Mouse (Mus musculus) limb, embryonic 10.5 days (tissue): ENCODE measurements around the gene Crtam. TPM values are rescaled to one million over a fixed set of nuclear protein-coding genes. Genes with fewer than 3 reads are reported as not detected.

Experiments
- DNase-seq: peaks from one replicate; pipeline ENCODE4 v3.0.0-alpha.2; 2017; ENCODE audit warnings: low spot score
- H3K27ac ChIP-seq: fragments of 300-500 bp; sonication (generic); 2 replicates; pipeline ENCODE4 v1.5.1; 2016; ENCODE audit warnings: mild to moderate bottlenecking
- H3K27me3 ChIP-seq: fragments of 300-500 bp; sonication (generic); 2 replicates; pipeline ENCODE4 v1.6.1; 2016; ENCODE audit warnings: low read depth, mild to moderate bottlenecking; ENCODE audit not compliant: poor library complexity, severe bottlenecking
- H3K36me3 ChIP-seq: fragments of 300-500 bp; sonication (generic); 2 replicates; pipeline ENCODE4 v1.6.1; 2016; ENCODE audit warnings: mild to moderate bottlenecking, moderate library complexity
- H3K4me1 ChIP-seq: fragments of 300-500 bp; sonication (generic); 2 replicates; pipeline ENCODE4 v1.6.1; 2016
- H3K4me3 ChIP-seq: fragments of 300-500 bp; sonication (generic); 2 replicates; pipeline ENCODE4 v1.5.1; 2016; ENCODE audit warnings: mild to moderate bottlenecking, moderate library complexity
- H3K9me3 ChIP-seq: fragments of 300-500 bp; sonication (generic); replicated peaks from 2 replicates; pipeline ENCODE4 v1.6.1; 2016; ENCODE audit warnings: mild to moderate bottlenecking
- WGBS: fragments of 180-500 bp; shearing (Covaris S2); methylation state at CpG from one replicate; pipeline ENCODE4 v1.1.7; 2016; 5-methylcytosine and 5-hydroxymethylcytosine counted together
- polyA plus RNA-seq: library from polyadenylated mRNA; unstranded; fragments of >200 nt; fragmentation: Nextera tagmentation; extraction: Ambion mirVana; gene quantifications from 2 replicates; pipeline ENCODE4 v1.2.1, GENCODE M21; 2016

Crtam gene
- polyA plus RNA-seq, 1 experiment from 2014 or later, result 0.16 TPM

DNA sequence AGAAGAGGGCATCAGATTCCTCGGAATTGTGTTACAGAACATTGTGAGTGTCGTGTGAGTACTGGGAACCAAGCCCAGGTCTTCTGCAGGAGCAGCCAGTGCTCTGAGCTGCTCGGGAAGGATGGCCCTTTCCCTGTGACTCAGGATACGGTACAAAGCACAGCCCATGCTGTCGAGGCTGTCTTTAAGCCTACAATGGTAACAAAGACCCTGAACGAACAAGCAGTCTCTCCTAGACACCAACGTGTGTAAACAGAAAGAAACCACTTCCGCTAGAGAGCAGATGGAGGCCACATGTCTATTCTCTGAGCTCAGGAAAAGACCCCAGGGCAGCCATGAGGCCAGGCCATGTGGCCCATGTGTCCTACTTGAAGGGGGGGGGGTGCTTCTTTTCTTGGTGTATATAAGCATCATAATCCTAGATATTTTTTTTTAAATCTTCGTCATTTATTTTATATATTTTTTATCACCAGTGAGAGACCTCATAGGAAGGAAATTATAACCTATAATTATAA is 33.8 kb upstream of the Crtam start:
- WGBS, result 76% methylated on average over 9 of the region's 9 CpGs
- H3K27me3 ChIP-seq, result no peaks in the 10 kb centered on the region
- peaks cover 15% of the 10 kb centered on the region; the same call in 1 of the 2 replicates for H3K4me1 ChIP-seq
- H3K9me3 ChIP-seq, result no peaks in the 10 kb centered on the region
- H3K4me3 ChIP-seq, result no peak overlapping the region
- H3K36me3 ChIP-seq, result peaks cover 7% of the 10 kb centered on the region; the same call in 1 of the 2 replicates
- DNase-seq, result peak; percentile 43
- H3K27ac ChIP-seq, result peak overlapping the region; percentile 83

- Histone ChIP-seq H3K27me3 (no peaks in the 10 kb centered on the region), H3K9me3 (no peaks in the 10 kb centered on the region), H3K27ac (peak overlapping the region; percentile 31), H3K4me3 (no peak overlapping the region), H3K4me1 (peaks cover 11% of the 10 kb centered on the region), H3K36me3 (no peaks in the 10 kb centered on the region)
- 58% methylated on average over 18 of the region's 18 CpGs for WGBS
- no peak for DNase-seq
Observed at GRCm38 (mm10) chr9:41031590-41032489, 27.4 kb upstream of the Crtam start.

DNA sequence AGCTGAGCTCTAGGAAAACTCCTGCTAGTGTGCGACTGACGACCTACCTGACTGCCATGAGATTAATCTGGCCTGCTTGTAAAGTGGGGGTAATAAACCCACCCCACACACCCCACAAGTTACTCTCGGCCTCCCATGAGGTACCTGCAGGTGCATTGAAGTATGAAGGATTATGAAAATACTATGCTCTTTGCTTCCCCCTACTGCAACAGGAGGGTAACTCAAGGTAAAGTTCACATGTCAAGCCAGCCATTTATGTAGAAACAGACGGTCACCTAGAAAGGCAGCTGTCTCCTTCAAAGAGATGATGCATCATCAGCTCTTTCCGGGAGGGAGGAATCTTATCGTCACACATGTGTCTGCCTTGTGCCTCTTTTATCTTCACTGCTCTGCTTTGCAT is 25.4 kb upstream of the Crtam start:
- H3K27ac ChIP-seq, result no peak overlapping the region
- peaks cover 11% of the 10 kb centered on the region for H3K4me1 ChIP-seq
- no peak for DNase-seq
- no peak overlapping the region for H3K4me3 ChIP-seq
- no peaks in the 10 kb centered on the region for H3K36me3 ChIP-seq
- H3K27me3 ChIP-seq, result no peaks in the 10 kb centered on the region
- no peaks in the 10 kb centered on the region for H3K9me3 ChIP-seq
- 83% methylated on average over 6 of the region's 6 CpGs for WGBS

DNA sequence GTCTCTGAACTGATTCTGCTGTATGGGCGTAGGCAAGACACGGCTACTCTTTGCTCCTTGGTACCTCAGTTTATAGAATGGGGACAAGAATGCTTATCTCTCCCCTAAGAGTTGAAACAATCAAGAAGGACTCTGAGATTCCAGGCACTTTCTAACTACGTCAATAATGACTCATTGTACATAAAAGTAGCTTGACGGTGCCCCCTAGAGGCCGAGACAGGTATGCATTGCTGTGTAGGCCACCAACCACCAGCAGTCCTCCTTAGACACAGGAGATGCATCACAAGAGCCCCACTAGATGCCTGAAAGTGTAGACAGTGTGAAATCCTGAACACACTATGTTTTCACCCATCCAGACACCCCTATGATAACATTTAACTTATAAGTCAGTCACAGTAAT is 24.0 kb upstream of the Crtam start:
- WGBS, result 51% methylated on average over 5 of the region's 5 CpGs
- Histone ChIP-seq H3K27me3 (no peaks in the 10 kb centered on the region), H3K4me3 (no peak overlapping the region), H3K27ac (no peak overlapping the region), H3K9me3 (no peaks in the 10 kb centered on the region), H3K36me3 (no peaks in the 10 kb centered on the region), H3K4me1 (peaks cover 11% of the 10 kb centered on the region)
- DNase-seq, result peak; percentile 50

GRCm38 (mm10) chr9:41021690-41022089 is 17.3 kb upstream of the Crtam start:
- 73% methylated on average over 3 of the region's 3 CpGs for WGBS
- no peaks in the 10 kb centered on the region for H3K9me3 ChIP-seq

DNA sequence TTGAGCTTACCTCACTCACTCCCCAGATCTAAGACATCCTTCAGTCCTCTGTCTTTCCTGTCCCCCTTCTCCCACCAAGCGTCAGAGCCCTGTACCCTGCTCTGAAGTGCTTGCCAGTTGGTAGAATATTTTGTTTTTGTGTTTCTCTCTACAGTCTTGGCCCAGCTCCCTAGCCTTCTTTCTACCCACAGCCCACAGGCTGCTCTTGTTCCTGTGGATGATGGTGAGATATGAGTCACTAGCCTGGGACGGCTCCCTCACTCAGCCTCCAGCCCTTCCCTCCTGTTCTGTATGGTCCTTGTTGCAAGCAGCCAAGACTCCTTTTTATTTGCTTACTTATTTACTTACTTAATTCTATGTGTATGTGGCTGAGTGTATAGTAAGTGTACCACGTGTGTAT is 16.1 kb upstream of the Crtam start:
- Histone ChIP-seq H3K36me3 (no peaks in the 10 kb centered on the region), H3K4me1 (no peaks in the 10 kb centered on the region), H3K9me3 (no peaks in the 10 kb centered on the region), H3K27me3 (no peaks in the 10 kb centered on the region), H3K4me3 (no peak overlapping the region), H3K27ac (no peak overlapping the region)
- 92% methylated on average over 3 of the region's 3 CpGs for WGBS
- DNase-seq, result no peak

More at GRCm38 (mm10) chr9:41021690-41022089, 17.3 kb upstream of the Crtam start:
- H3K27me3 ChIP-seq, result no peaks in the 10 kb centered on the region
- DNase-seq, result no peak
- no peaks in the 10 kb centered on the region for H3K4me1 ChIP-seq
- no peaks in the 10 kb centered on the region for H3K36me3 ChIP-seq
- no peak overlapping the region for H3K4me3 ChIP-seq
- no peak overlapping the region for H3K27ac ChIP-seq

GRCm38 (mm10) chr9:41014512-41014911 is 10.1 kb upstream of the Crtam start:
- DNase-seq, result no peak
- H3K36me3 ChIP-seq, result no peaks in the 10 kb centered on the region
- no peak overlapping the region for H3K4me3 ChIP-seq
- H3K9me3 ChIP-seq, result no peaks in the 10 kb centered on the region
- WGBS, result 59% methylated on average over 4 of the region's 4 CpGs
- H3K27ac ChIP-seq, result no peak overlapping the region
- no peaks in the 10 kb centered on the region for H3K27me3 ChIP-seq
- H3K4me1 ChIP-seq, result peaks cover 5% of the 10 kb centered on the region; the same call in 1 of the 2 replicates

DNA sequence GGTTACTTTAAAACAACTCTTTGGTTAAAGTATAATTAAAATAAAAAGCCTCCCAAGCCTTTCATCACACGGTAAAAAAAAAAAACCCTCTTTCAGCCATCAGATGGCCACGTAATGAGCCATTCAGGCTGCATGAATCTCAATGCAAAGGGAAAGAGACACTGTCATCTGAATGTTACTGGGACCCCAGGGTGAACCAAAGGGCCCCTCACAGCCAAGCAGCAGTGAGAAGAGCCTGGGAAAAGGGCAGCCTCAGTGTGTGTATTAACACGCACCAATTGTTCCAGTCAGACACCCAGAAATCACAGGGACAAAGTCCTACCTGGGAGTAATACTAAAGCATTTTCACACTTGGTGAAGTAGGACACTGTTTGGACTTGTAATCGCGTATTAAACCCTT is 8.0 kb upstream of the Crtam start:
- Histone ChIP-seq H3K27me3 (no peaks in the 10 kb centered on the region), H3K9me3 (no peaks in the 10 kb centered on the region), H3K27ac (no peak overlapping the region), H3K4me3 (no peak overlapping the region), H3K4me1 (peaks cover 11% of the 10 kb centered on the region), H3K36me3 (no peaks in the 10 kb centered on the region)
- no peak for DNase-seq
- 88% methylated on average over 5 of the region's 5 CpGs for WGBS

DNA sequence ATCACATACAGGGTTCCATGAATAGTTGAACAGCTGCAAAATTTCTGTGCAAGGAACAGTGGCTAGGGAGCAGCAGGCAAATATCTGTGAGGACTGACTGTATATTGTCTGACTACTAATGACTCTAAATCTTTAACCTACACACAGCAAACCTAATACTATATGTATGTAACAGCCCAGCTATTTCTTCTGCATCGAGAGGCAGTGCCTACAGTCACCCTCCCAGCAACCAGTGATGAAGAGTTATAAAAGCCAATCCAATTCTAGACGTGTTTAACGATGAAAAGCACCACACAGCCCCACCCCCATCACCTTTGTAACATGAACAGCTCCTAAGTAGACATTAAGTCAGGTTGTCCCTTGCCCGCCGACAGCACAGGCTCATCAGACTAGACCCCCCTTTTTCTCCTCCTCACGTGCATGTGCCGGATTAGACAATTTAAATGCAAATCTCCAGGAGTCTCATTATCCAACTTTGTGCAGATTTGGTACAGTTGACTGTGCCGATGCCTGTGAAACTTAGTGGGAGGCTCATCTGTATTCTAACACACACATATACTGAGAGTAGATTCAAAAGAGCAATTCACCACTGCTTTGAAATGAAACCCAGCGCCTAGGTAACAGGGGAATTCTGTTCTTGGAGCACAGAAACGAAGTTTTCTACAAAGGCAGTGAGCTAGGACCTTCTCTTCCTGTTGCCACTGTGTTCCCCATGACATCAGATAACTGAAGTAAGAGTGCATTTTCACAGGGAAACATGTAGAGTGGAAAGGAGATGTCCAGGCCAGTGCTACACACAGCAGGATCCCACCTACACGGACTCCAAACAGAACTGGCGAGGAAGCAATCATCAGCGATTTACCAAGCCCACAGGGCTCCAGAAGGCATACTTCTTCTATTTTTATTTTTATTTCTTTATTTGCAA is 7.3 kb upstream of the Crtam start:
- peaks cover 12% of the 10 kb centered on the region for H3K4me1 ChIP-seq
- DNase-seq, result no peak
- no peak overlapping the region for H3K4me3 ChIP-seq
- H3K9me3 ChIP-seq, result no peaks in the 10 kb centered on the region
- H3K36me3 ChIP-seq, result no peaks in the 10 kb centered on the region
- no peaks in the 10 kb centered on the region for H3K27me3 ChIP-seq
- 81% methylated on average over 13 of the region's 13 CpGs for WGBS
- H3K27ac ChIP-seq, result no peak overlapping the region

GRCm38 (mm10) chr9:41007785-41008184 is 3.4 kb upstream of the Crtam start:
- peaks cover 12% of the 10 kb centered on the region for H3K4me1 ChIP-seq
- H3K36me3 ChIP-seq, result no peaks in the 10 kb centered on the region
- DNase-seq, result no peak
- H3K27ac ChIP-seq, result no peak overlapping the region
- H3K4me3 ChIP-seq, result no peak overlapping the region
- WGBS, result 3% methylated on average over 1 of the region's 1 CpGs
- no peaks in the 10 kb centered on the region for H3K9me3 ChIP-seq
- H3K27me3 ChIP-seq, result no peaks in the 10 kb centered on the region

GRCm38 (mm10) chr9:40997116-40997779 is 7.2 kb downstream of the Crtam start:
- no peaks in the 10 kb centered on the region for H3K36me3 ChIP-seq
- DNase-seq, result no peak
- H3K4me3 ChIP-seq, result no peak overlapping the region
- no peak overlapping the region for H3K27ac ChIP-seq
- no peaks in the 10 kb centered on the region for H3K27me3 ChIP-seq
- H3K4me1 ChIP-seq, result peaks cover 21% of the 10 kb centered on the region
- WGBS, result 89% methylated on average over 7 of the region's 7 CpGs
- H3K9me3 ChIP-seq, result no peaks in the 10 kb centered on the region

- Histone ChIP-seq H3K27ac (peak overlapping the region; percentile 38; the same call in 1 of the 2 replicates), H3K4me1 (peaks cover 25% of the 10 kb centered on the region), H3K9me3 (no peaks in the 10 kb centered on the region), H3K4me3 (no peak overlapping the region), H3K36me3 (no peaks in the 10 kb centered on the region), H3K27me3 (no peaks in the 10 kb centered on the region)
- 64% methylated on average over 5 of the region's 5 CpGs for WGBS
- DNase-seq, result no peak
Observed at GRCm38 (mm10) chr9:40994075-40994474, 10.4 kb downstream of the Crtam start.
